Mouse (Mus musculus): Measurements from ENCODE around the gene Gm20503. TPM values are rescaled to one million over a fixed set of nuclear protein-coding genes. Genes with fewer than 3 reads are reported as not detected.

Gene Gm20503
- total and polyA plus RNA-seq, 3 experiments: 0.13 to 0.70 TPM; not detected in 1

DNA sequence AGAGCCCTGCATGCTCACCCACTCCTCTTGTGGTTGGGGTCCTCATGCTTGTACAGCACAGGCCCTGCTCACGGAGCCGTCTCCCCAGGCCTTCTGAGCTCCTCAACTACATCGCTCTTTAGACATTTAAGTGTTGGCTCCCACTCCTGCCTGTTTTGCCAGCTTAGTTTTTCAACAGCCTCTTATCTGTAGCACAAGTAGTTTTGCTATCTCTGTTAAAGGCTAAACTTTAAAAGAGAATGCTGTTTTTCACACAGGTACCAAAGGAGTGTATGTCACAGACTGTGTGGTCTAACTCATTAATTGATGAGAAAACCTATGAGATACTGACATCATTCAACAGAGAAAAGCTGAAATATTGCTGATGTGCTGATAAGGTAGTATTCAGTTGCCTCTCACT, 8.4 kb downstream of the Gm20503 start:
- Histone ChIP-seq H3K9ac (ENCODE audit: insufficient read depth, low read depth) (no peak overlapping the region), H3K27ac (ENCODE audit: insufficient read depth, low read depth) (no peak overlapping the region), H3K9me3 (replicated peaks; ENCODE audit: low read length) (no peaks in the 10 kb centered on the region), H3K4me3 (replicated peaks in 1 of 3; ENCODE audit: low read depth in 2 of 3, low read length in 2 of 3, poor library complexity in 1 of 3) (no peak overlapping the region), H3K79me2 (replicated peaks; ENCODE audit: control insufficient read depth, extremely low read depth, insufficient read depth, poor library complexity, severe bottlenecking) (peaks cover 11% of the 10 kb centered on the region), H3K4me1 (ENCODE audit: control insufficient read depth in 1 of 2, insufficient read depth in 2 of 2) (peaks cover 8 to 37% of the 10 kb centered on the region in 2 experiments), H3K27me3 (replicated peaks) (no peaks in the 10 kb centered on the region), H3K4me2 (ENCODE audit: insufficient read depth, low read depth, poor library complexity, severe bottlenecking) (no peak overlapping the region), H3K36me3 (replicated peaks in 1 of 2; ENCODE audit: control insufficient read depth in 1 of 2, insufficient read depth in 1 of 2, low read length in 1 of 2) (peaks cover 2 to 24% of the 10 kb centered on the region in 2 experiments)
- in situ Hi-C loops (cut with MboI; ENCODE audit: low pct_ligation_motif_present, low pct_unique_long_range_greater_than_20kb, low sequenced_read_pairs): no loop called here
- no peak for DNase-seq (ENCODE audit: extremely low read depth)
- TF ChIP-seq ZKSCAN1 (IDR thresholded peaks at IDR 0.05; ENCODE audit: borderline replicate concordance, low read depth, low read length): no peak
- no peak for TF ChIP-seq MAZ (IDR thresholded peaks at IDR 0.05; ENCODE audit: low read depth, low read length)
- no peak for TF ChIP-seq POLR2AphosphoS2 (IDR thresholded peaks at IDR 0.05; ENCODE audit: low read depth, low read length)
- TF ChIP-seq TBP (conservative IDR thresholded peaks at IDR 0.05; ENCODE audit: low read depth, low read length): no peak
- TF ChIP-seq POLR2A (IDR thresholded peaks at IDR 0.05; ENCODE audit: low read depth, low read length): no peak
- TF ChIP-seq MYC (IDR thresholded peaks at IDR 0.05; ENCODE audit: low read depth, low read length): no peak
- no peak for TF ChIP-seq JUND (conservative IDR thresholded peaks at IDR 0.05; ENCODE audit: low read depth, low read length)
- TF ChIP-seq ETS1 (conservative IDR thresholded peaks at IDR 0.05; ENCODE audit: low read depth, low read length): no peak
- TF ChIP-seq SMC3 (IDR thresholded peaks at IDR 0.05; ENCODE audit: low read depth, low read length): no peak
- no peak for TF ChIP-seq KAT2A (IDR thresholded peaks at IDR 0.05; ENCODE audit: insufficient replicate concordance, low read length)
- no peak for TF ChIP-seq HCFC1 (IDR thresholded peaks at IDR 0.05; ENCODE audit: low read depth, low read length)
- TF ChIP-seq ELF1 (IDR thresholded peaks at IDR 0.05; ENCODE audit: low read depth, low read length): no peak
- TF ChIP-seq RCOR1 (conservative IDR thresholded peaks at IDR 0.05; ENCODE audit: low read depth, low read length): no peak
- TF ChIP-seq RAD21 (IDR thresholded peaks at IDR 0.05; ENCODE audit: low read depth, low read length): no peak
- TF ChIP-seq MAFK (IDR thresholded peaks at IDR 0.05; ENCODE audit: insufficient replicate concordance, low read length): no peak
- no peak for TF ChIP-seq NELFE (IDR thresholded peaks at IDR 0.05; ENCODE audit: low read depth, low read length)
- no peak for TF ChIP-seq ZNF384 (IDR thresholded peaks at IDR 0.05; ENCODE audit: low read depth, low read length)
- TF ChIP-seq SIN3A (IDR thresholded peaks at IDR 0.05; ENCODE audit: low read length): no peak
- dilution Hi-C loops (cut with MboI; ENCODE audit: extremely low pct_ligation_motif_present, extremely low pct_unique_long_range_greater_than_20kb, low sequenced_read_pairs): no loop called here

DNA sequence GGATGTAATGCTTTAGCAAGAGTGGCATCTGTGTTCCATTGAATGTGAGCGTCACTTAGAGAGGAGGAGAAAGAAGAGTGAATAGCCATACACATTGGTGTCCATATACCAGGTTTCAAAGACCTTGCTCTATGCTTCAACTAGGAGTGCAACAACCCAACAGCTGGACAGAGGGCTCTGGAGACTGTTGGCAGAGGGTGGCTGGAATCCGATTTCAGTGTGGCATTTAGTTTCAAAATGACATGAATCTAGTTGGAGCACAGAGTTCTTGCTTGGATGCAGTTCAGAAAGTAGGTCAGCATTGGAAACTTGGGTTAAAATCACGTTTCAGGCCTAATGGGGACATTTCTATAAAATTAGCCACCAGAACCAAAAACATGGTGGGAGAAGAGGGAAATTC, 12.2 kb downstream of the Gm20503 start:
- Histone ChIP-seq H3K4me3 (replicated peaks in 1 of 3; ENCODE audit: low read depth in 2 of 3, low read length in 2 of 3, poor library complexity in 1 of 3) (no peak overlapping the region), H3K27ac (ENCODE audit: insufficient read depth, low read depth) (no peak overlapping the region), H3K4me1 (ENCODE audit: control insufficient read depth in 1 of 2, insufficient read depth in 2 of 2) (peaks cover 0 to 2% of the 10 kb centered on the region in 2 experiments; a peak in 2 of 4 replicates), H3K4me2 (ENCODE audit: insufficient read depth, low read depth, poor library complexity, severe bottlenecking) (no peak overlapping the region), H3K9ac (ENCODE audit: insufficient read depth, low read depth) (no peak overlapping the region), H3K27me3 (replicated peaks) (no peaks in the 10 kb centered on the region), H3K36me3 (replicated peaks in 1 of 2; ENCODE audit: control insufficient read depth in 1 of 2, insufficient read depth in 1 of 2, low read length in 1 of 2) (peaks cover 11 to 52% of the 10 kb centered on the region in 2 experiments), H3K9me3 (replicated peaks; ENCODE audit: low read length) (no peaks in the 10 kb centered on the region), H3K79me2 (replicated peaks; ENCODE audit: control insufficient read depth, extremely low read depth, insufficient read depth, poor library complexity, severe bottlenecking) (peaks cover 3% of the 10 kb centered on the region; the same call in 1 of the 2 replicates)
- dilution Hi-C loops (cut with MboI; ENCODE audit: extremely low pct_ligation_motif_present, extremely low pct_unique_long_range_greater_than_20kb, low sequenced_read_pairs) (no loop called here), in situ Hi-C loops (cut with MboI; ENCODE audit: low pct_ligation_motif_present, low pct_unique_long_range_greater_than_20kb, low sequenced_read_pairs) (no loop called here)
- DNase-seq (ENCODE audit: extremely low read depth): no peak
- no peak for TF ChIP-seq NRF1 (IDR thresholded peaks at IDR 0.05; ENCODE audit: low read depth, low read length)
- TF ChIP-seq ETS1 (conservative IDR thresholded peaks at IDR 0.05; ENCODE audit: low read depth, low read length): no peak
- no peak for TF ChIP-seq TBP (conservative IDR thresholded peaks at IDR 0.05; ENCODE audit: low read depth, low read length)
- no peak for TF ChIP-seq ZC3H11A (IDR thresholded peaks at IDR 0.05; ENCODE audit: low read depth, low read length)
- TF ChIP-seq CTCF (conservative IDR thresholded peaks at IDR 0.05 in 1 of 2, IDR thresholded peaks at IDR 0.05 in 1 of 2; ENCODE audit: low read depth in 2 of 2, low read length in 2 of 2): no peak
- TF ChIP-seq E2F4 (IDR thresholded peaks at IDR 0.05; ENCODE audit: insufficient replicate concordance, low read depth, low read length): no peak
- TF ChIP-seq JUN (IDR thresholded peaks at IDR 0.05; ENCODE audit: insufficient read depth, low read depth, low read length): no peak
- no peak for TF ChIP-seq USF2 (conservative IDR thresholded peaks at IDR 0.05; ENCODE audit: low read depth, low read length)
- TF ChIP-seq SMC3 (IDR thresholded peaks at IDR 0.05; ENCODE audit: low read depth, low read length): no peak
- TF ChIP-seq MAZ (IDR thresholded peaks at IDR 0.05; ENCODE audit: low read depth, low read length): no peak
- no peak for TF ChIP-seq MAX (IDR thresholded peaks at IDR 0.05; ENCODE audit: low read length)
- TF ChIP-seq CHD1 (IDR thresholded peaks at IDR 0.05; ENCODE audit: low read depth, low read length): no peak
- TF ChIP-seq JUND (conservative IDR thresholded peaks at IDR 0.05; ENCODE audit: low read depth, low read length): no peak
- no peak for TF ChIP-seq ELF1 (IDR thresholded peaks at IDR 0.05; ENCODE audit: low read depth, low read length)
- TF ChIP-seq RCOR1 (conservative IDR thresholded peaks at IDR 0.05; ENCODE audit: low read depth, low read length): no peak
- no peak for TF ChIP-seq IRF4 (IDR thresholded peaks at IDR 0.05; ENCODE audit: low read depth, low read length)
- TF ChIP-seq EP300 (IDR thresholded peaks at IDR 0.05; ENCODE audit: low read length): no peak

Data from CH12.LX (cell line).